Mouse (Mus musculus) C2C12 (cell line): ENCODE measurements around the gene Gm10645. TPM values are rescaled to one million over a fixed set of nuclear protein-coding genes. Genes with fewer than 3 reads are reported as not detected.

Experiments used
- H3K27me3 ChIP-seq: one replicate; pipeline ENCODE4 v1.6.1; 2011; ENCODE audit not compliant: control insufficient read depth, insufficient read depth, insufficient read length
- H3K36me3 ChIP-seq: one replicate; pipeline ENCODE4 v1.6.1; 2011; ENCODE audit not compliant: control insufficient read depth, insufficient read depth
- H3K4me3 ChIP-seq: one replicate; pipeline ENCODE4 v1.5.1; 2011; ENCODE audit warnings: mild to moderate bottlenecking, control low read depth; ENCODE audit not compliant: poor library complexity, insufficient read depth, severe bottlenecking
- H3K79me2 ChIP-seq: one replicate; pipeline ENCODE4 v1.6.1; 2011; ENCODE audit not compliant: control insufficient read depth, insufficient read depth
- H3K79me3 ChIP-seq: one replicate; pipeline ENCODE4 v1.6.1; 2011; ENCODE audit warnings: low read depth, control low read depth
- H3ac ChIP-seq: one replicate; pipeline ENCODE3; 2011; ENCODE audit warnings: low read depth; ENCODE audit not compliant: control insufficient read depth, insufficient read length
- CEBPB ChIP-seq: IDR thresholded peaks from one replicate; pipeline ENCODE4 v1.6.1; 2011; ENCODE audit warnings: low read depth, mild to moderate bottlenecking, control low read depth, moderate library complexity
- CTCF ChIP-seq: IDR thresholded peaks from one replicate; pipeline ENCODE4 v1.5.1; 2011; ENCODE audit not compliant: control insufficient read depth, insufficient read depth, insufficient read length
- FOSL1 ChIP-seq: IDR thresholded peaks from one replicate; pipeline ENCODE4 v1.8.0; 2011; ENCODE audit warnings: mild to moderate bottlenecking, low read length; ENCODE audit not compliant: poor library complexity, insufficient read depth, severe bottlenecking
- MAX ChIP-seq: IDR thresholded peaks from one replicate; pipeline ENCODE4 v1.6.1; 2011; ENCODE audit warnings: mild to moderate bottlenecking, control low read depth
- MYOD1 ChIP-seq: IDR thresholded peaks from one replicate; pipeline ENCODE4 v1.6.1; 2011; ENCODE audit warnings: low read depth; ENCODE audit not compliant: control insufficient read depth, insufficient read length
- MYOG ChIP-seq: IDR thresholded peaks from one replicate; pipeline ENCODE4 v1.6.1; 2011; ENCODE audit not compliant: control insufficient read depth, insufficient read length; ENCODE audit errors: extremely low read depth
- USF1 ChIP-seq: IDR thresholded peaks from one replicate; pipeline ENCODE4 v1.6.1; 2011; ENCODE audit warnings: low read depth, mild to moderate bottlenecking, control low read depth, moderate library complexity
- long read RNA-seq, 2 experiments: library from polyadenylated mRNA; unstranded; transcript quantifications; one replicate each; pipeline ENCODE4 v2.0.0; 2019 to 2020
- polyA plus RNA-seq: library from polyadenylated mRNA; unstranded; fragments of >200 nt; fragmentation: generic; extraction: Trizol; gene quantifications from one replicate; pipeline ENCODE4 v1.2.1, GENCODE M21; 2012; ENCODE audit warnings: missing spikeins

Gene Gm10645
- polyA plus RNA-seq: 0.13 TPM
- long read RNA-seq, experiment 1: 0 reads
- long read RNA-seq, experiment 2: 0 reads

DNA sequence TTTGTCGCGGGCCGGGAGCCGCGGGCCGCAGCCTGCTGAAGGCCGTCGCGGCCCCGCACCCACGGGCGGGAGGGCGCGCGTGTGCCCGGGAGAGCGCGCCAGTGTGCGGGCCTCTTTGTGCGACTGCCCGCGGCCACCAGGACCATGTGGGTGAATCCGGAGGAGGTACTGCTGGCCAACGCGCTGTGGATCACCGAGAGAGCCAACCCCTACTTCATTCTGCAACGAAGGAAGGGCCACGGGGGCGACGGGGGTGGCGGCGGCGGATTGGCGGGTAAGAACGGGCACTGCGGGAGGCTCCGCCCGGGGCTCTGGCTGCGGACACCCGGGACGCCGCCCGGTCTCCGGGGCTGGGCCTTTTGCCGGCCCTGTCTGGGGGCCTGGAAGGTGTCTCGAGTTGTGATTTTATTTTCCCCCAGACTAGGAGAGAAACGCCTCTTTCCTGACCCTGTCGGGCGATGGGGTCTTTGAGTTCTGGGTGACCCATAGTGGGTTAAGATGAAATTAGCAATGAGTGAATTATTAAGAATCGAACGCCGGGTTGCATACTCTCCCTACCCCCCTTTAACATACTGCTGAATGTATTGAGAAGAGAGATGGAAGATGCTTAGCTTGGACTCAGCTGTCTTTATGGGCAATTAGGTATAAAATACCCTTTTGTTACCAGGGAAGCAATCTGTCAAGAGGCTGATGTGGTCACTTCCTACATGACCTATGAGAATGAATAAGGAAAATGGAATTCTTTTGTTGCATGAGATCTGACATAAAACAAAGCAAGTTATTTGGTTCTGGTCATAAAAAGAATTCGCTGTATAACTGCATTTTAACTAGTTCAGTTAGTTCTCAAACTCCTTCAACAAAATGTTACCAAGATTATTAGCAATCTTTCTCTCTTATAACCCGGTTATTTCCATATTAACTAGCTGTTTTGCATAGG is at the start of gene Gm10645:
Gm10645 (minus strand) TSS at position 240 of the 937 bp plus-strand sequence.
- no peaks in the 10 kb centered on the region for H3K79me2 ChIP-seq
- no peaks in the 10 kb centered on the region for H3K79me3 ChIP-seq
- TF ChIP-seq CTCF (no peak), CEBPB (no peak), USF1 (no peak), MAX (no peak), MYOD1 (no peak)
- H3K27me3 ChIP-seq: peaks cover 13% of the 10 kb centered on the region
- H3K36me3 ChIP-seq: no peaks in the 10 kb centered on the region
- peak within 1 kb of the TSS; percentile 14 for H3K4me3 ChIP-seq
- peak within 1 kb of the TSS; percentile 56 for H3ac ChIP-seq

GRCm38 (mm10) chr8:83215065-83215464 is 49.1 kb upstream of the Gm10645 start:
- Histone ChIP-seq H3K36me3 (no peaks in the 10 kb centered on the region), H3K79me2 (no peaks in the 10 kb centered on the region), H3K79me3 (no peaks in the 10 kb centered on the region), H3ac (no peak overlapping the region), H3K4me3 (no peak overlapping the region), H3K27me3 (peaks cover 4% of the 10 kb centered on the region)
- TF ChIP-seq USF1 (no peak), CTCF (no peak), MYOD1 (no peak), CEBPB (no peak), FOSL1 (no peak), MAX (no peak), MYOG (no peak)

- H3K27me3 ChIP-seq: no peaks in the 10 kb centered on the region
- H3K4me3 ChIP-seq: no peak overlapping the region
- no peaks in the 10 kb centered on the region for H3K79me2 ChIP-seq
- H3K79me3 ChIP-seq: no peaks in the 10 kb centered on the region
- no peak overlapping the region for H3ac ChIP-seq
- TF ChIP-seq CEBPB (no peak), USF1 (no peak), MYOG (no peak), CTCF (no peak), FOSL1 (no peak), MYOD1 (no peak), MAX (no peak)
- no peaks in the 10 kb centered on the region for H3K36me3 ChIP-seq
Measured at GRCm38 (mm10) chr8:83210676-83211075, 44.7 kb upstream of the Gm10645 start.

GRCm38 (mm10) chr8:83209581-83209980 is 43.6 kb upstream of the Gm10645 start:
- Histone ChIP-seq H3K27me3 (no peaks in the 10 kb centered on the region), H3K79me3 (no peaks in the 10 kb centered on the region), H3K4me3 (no peak overlapping the region), H3K36me3 (no peaks in the 10 kb centered on the region), H3ac (no peak overlapping the region), H3K79me2 (no peaks in the 10 kb centered on the region)
- no peak for TF ChIP-seq MYOG
- no peak for TF ChIP-seq FOSL1
- TF ChIP-seq USF1: no peak
- no peak for TF ChIP-seq CEBPB
- no peak for TF ChIP-seq CTCF
- no peak for TF ChIP-seq MYOD1
- TF ChIP-seq MAX: no peak

GRCm38 (mm10) chr8:83205907-83206306 is 39.9 kb upstream of the Gm10645 start:
- no peak overlapping the region for H3K4me3 ChIP-seq
- no peaks in the 10 kb centered on the region for H3K79me2 ChIP-seq
- H3ac ChIP-seq: no peak overlapping the region
- H3K27me3 ChIP-seq: no peaks in the 10 kb centered on the region
- TF ChIP-seq MYOG: no peak
- peak; percentile 81 for TF ChIP-seq MYOD1
- H3K79me3 ChIP-seq: no peaks in the 10 kb centered on the region
- no peaks in the 10 kb centered on the region for H3K36me3 ChIP-seq

DNA sequence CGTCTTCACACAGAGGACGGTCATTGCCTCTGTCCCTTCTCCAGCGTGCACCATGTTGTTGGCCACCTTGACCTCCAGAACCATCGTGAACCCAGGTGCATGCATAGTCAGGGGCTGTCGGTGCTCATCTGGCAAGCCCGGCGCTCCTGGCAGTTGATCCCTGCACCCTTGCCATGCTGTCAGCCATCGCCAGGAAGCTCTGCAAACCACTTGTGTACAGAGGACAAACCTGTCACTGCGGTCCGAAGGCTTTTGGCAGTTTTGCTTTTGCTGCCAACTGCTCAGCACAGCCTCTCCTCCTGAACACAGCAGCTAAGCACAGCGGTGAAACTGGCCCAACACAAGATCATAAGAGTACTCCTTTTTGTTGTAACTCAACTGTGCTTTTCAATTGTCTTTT is 37.0 kb upstream of the Gm10645 start:
- no peak for TF ChIP-seq CEBPB
- no peak for TF ChIP-seq FOSL1
- no peak for TF ChIP-seq CTCF
- TF ChIP-seq MAX: no peak
- no peak for TF ChIP-seq USF1
- no peak for TF ChIP-seq MYOD1

More for the DNA sequence above, 37.0 kb upstream of the Gm10645 start:
- Histone ChIP-seq H3K79me3 (no peaks in the 10 kb centered on the region), H3K79me2 (no peaks in the 10 kb centered on the region), H3K4me3 (no peak overlapping the region), H3K27me3 (no peaks in the 10 kb centered on the region), H3ac (no peak overlapping the region), H3K36me3 (no peaks in the 10 kb centered on the region)
